Mouse (Mus musculus) midbrain, embryonic 14.5 days (tissue): ENCODE data around the gene Ppp2r5e. TPM values are rescaled to one million over a fixed set of nuclear protein-coding genes. Genes with fewer than 3 reads are reported as not detected.

Source experiments
- ATAC-seq: fragments of 200-750 bp; cut with Nextera tagmentation; 2 replicates; pipeline ENCODE4 v1.8.0; 2017; ENCODE audit warnings: moderate number of reproducible peaks, moderate library complexity; ENCODE audit not compliant: low FRiP score, low TSS enrichment
- DNase-seq: peaks from one replicate; pipeline ENCODE4 v3.0.0-alpha.2; 2015
- H3K27ac ChIP-seq: fragments of 300-500 bp; sonication (generic); replicated peaks from 2 replicates; pipeline ENCODE4 v1.5.1; 2014; ENCODE audit warnings: mild to moderate bottlenecking, low read depth, low read length, moderate library complexity
- H3K27me3 ChIP-seq: fragments of 300-500 bp; sonication (generic); 2 replicates; pipeline ENCODE4 v1.6.1; 2014; ENCODE audit warnings: low read length, control low read depth, mixed read lengths; ENCODE audit not compliant: control insufficient read depth, insufficient read depth
- H3K36me3 ChIP-seq: fragments of 300-500 bp; sonication (generic); 2 replicates; pipeline ENCODE4 v1.6.1; 2014; ENCODE audit warnings: low read length, control low read depth; ENCODE audit not compliant: control insufficient read depth, insufficient read depth
- H3K4me1 ChIP-seq: fragments of 300-500 bp; sonication (generic); 2 replicates; pipeline ENCODE4 v1.6.1; 2014; ENCODE audit warnings: mild to moderate bottlenecking, antibody characterized with exemption, low read length, control low read depth; ENCODE audit not compliant: control insufficient read depth, insufficient read depth
- H3K4me2 ChIP-seq: fragments of 300-500 bp; sonication (generic); 2 replicates; pipeline ENCODE4 v1.6.1; 2014; ENCODE audit warnings: mild to moderate bottlenecking, low read length, moderate library complexity
- H3K4me3 ChIP-seq: fragments of 300-500 bp; sonication (generic); replicated peaks from 2 replicates; pipeline ENCODE4 v1.5.1; 2014; ENCODE audit warnings: low read depth, low read length
- H3K9ac ChIP-seq: fragments of 300-500 bp; sonication (generic); replicated peaks from 2 replicates; pipeline ENCODE4 v1.6.1; 2014; ENCODE audit warnings: mild to moderate bottlenecking, low read length, moderate library complexity
- H3K9me3 ChIP-seq: fragments of 300-500 bp; sonication (generic); 2 replicates; pipeline ENCODE4 v1.6.1; 2016; ENCODE audit warnings: low read length, control low read depth, mixed read lengths; ENCODE audit not compliant: control insufficient read depth
- WGBS: fragments of 180-500 bp; shearing (Covaris S2); extraction: QIAGEN DNeasy Blood & Tissue Kit; methylation state at CpG from one replicate; pipeline ENCODE4 v1.1.7; 2014; 5-methylcytosine and 5-hydroxymethylcytosine counted together
- polyA plus RNA-seq: library from polyadenylated mRNA; unstranded; fragments of >200 nt; fragmentation: Nextera tagmentation; extraction: Ambion mirVana; gene quantifications from 2 replicates; pipeline ENCODE4 v1.2.1, GENCODE M21; 2014

The Ppp2r5e gene
- polyA plus RNA-seq, 1 experiment from 2014 or later: 30.3 TPM

GRCm38 (mm10) chr12:75524199-75524598 lies 71.8 kb downstream of the Ppp2r5e start:
- DNase-seq: no peak
- WGBS: 90% methylated on average over 3 of the region's 3 CpGs
- H3K36me3 ChIP-seq: no peaks in the 10 kb centered on the region
- H3K27ac ChIP-seq: no peak overlapping the region
- H3K9ac ChIP-seq: no peak overlapping the region
- peaks cover 8% of the 10 kb centered on the region; the same call in 1 of the 2 replicates for H3K4me1 ChIP-seq
- H3K27me3 ChIP-seq: no peaks in the 10 kb centered on the region
- H3K4me2 ChIP-seq: no peak overlapping the region
- no peaks in the 10 kb centered on the region for H3K9me3 ChIP-seq
- no peak for ATAC-seq
- no peak overlapping the region for H3K4me3 ChIP-seq

DNA sequence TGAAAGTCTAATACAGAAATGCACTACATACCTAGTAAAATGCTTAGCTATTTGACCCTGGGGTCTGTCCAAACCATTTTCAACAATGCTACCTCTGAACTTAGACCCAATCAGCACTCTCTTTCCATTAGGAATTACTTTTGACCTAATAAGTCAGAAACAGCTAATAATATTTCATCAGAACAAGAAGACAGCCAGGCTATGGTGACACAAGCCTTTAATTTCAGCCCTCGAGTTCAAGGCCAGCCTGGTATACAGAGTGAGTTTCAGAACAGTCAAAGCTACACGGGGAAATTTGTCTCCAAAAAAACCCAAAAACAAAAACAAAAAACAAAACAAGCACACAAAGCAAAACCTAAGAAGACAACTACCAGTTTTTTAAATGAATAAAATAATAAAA lies 73.1 kb downstream of the Ppp2r5e start:
- H3K9ac ChIP-seq: no peak overlapping the region
- 86% methylated on average over 2 of the region's 2 CpGs for WGBS
- DNase-seq (no peak), ATAC-seq (no peak)
- peaks cover 8% of the 10 kb centered on the region; the same call in 1 of the 2 replicates for H3K4me1 ChIP-seq
- no peak overlapping the region for H3K4me2 ChIP-seq
- H3K36me3 ChIP-seq: no peaks in the 10 kb centered on the region
- no peaks in the 10 kb centered on the region for H3K9me3 ChIP-seq
- H3K4me3 ChIP-seq: no peak overlapping the region
- no peak overlapping the region for H3K27ac ChIP-seq
- H3K27me3 ChIP-seq: no peaks in the 10 kb centered on the region

DNA sequence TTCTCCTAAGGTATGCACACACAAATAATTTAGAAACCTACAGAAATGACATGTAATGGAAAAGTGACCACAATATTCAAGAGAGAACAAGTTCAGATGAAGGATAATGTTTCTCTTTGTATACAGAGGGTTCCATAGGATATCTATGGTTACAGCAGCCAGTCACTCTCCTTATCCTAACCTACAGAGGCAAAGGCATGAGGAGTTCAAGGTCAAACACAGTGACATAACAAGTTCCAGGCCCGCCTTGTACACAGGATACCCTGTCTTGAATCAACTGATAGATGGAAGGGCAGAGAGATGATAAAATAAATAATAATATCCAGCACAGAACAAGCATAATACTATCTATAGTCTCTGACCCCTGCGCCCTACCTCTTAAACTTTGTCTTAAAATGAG lies 73.7 kb downstream of the Ppp2r5e start:
- Histone ChIP-seq H3K27ac (no peak overlapping the region), H3K9me3 (no peaks in the 10 kb centered on the region), H3K4me1 (peaks cover 8% of the 10 kb centered on the region; the same call in 1 of the 2 replicates), H3K4me2 (no peak overlapping the region), H3K4me3 (no peak overlapping the region), H3K9ac (no peak overlapping the region), H3K36me3 (no peaks in the 10 kb centered on the region), H3K27me3 (no peaks in the 10 kb centered on the region)
- DNase-seq: no peak
- ATAC-seq: no peak
- WGBS: 96% methylated on average over 2 of the region's 2 CpGs

DNA sequence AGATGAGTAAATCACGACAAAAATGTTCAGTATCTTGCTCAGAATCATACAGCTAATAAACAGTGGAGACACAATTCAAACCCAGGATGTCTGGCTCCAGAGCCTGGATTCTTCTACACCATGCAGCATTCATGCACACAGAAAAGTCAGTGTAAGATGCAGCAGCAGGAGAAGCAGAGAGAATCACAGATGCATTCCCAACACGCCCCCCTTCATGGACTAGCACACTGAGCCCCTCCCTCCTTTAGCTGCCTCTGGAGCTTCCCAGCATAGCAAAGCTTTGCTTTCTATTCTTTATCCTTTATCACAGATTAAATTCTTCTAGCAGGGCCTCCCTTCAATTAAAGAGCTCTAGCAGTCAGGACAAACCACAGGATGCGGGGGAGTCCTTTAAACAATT lies 75.7 kb downstream of the Ppp2r5e start:
- Histone ChIP-seq H3K9me3 (no peaks in the 10 kb centered on the region), H3K4me3 (no peak overlapping the region), H3K27ac (no peak overlapping the region; the same call in 1 of the 2 replicates), H3K9ac (no peak overlapping the region), H3K4me1 (peaks cover 8% of the 10 kb centered on the region; the same call in 1 of the 2 replicates), H3K27me3 (no peaks in the 10 kb centered on the region), H3K4me2 (no peak overlapping the region), H3K36me3 (no peaks in the 10 kb centered on the region)
- no peak for ATAC-seq
- WGBS: 42% methylated on average over 3 of the region's 3 CpGs
- peak; percentile 50 for DNase-seq

GRCm38 (mm10) chr12:75519181-75519940 lies 76.7 kb downstream of the Ppp2r5e start:
- Histone ChIP-seq H3K9ac (no peak overlapping the region), H3K4me1 (peaks cover 8% of the 10 kb centered on the region; the same call in 1 of the 2 replicates), H3K9me3 (no peaks in the 10 kb centered on the region), H3K36me3 (no peaks in the 10 kb centered on the region), H3K4me2 (no peak overlapping the region), H3K27me3 (no peaks in the 10 kb centered on the region), H3K4me3 (no peak overlapping the region), H3K27ac (no peak overlapping the region)
- DNase-seq (no peak), ATAC-seq (no peak)
- WGBS: 96% methylated on average over 10 of the region's 10 CpGs

GRCm38 (mm10) chr12:75515301-75515906 lies 80.6 kb downstream of the Ppp2r5e start:
- 77% methylated on average over 10 of the region's 10 CpGs for WGBS
- no peak overlapping the region for H3K27ac ChIP-seq
- no peak overlapping the region for H3K4me3 ChIP-seq
- H3K4me2 ChIP-seq: no peak overlapping the region
- no peaks in the 10 kb centered on the region for H3K9me3 ChIP-seq
- H3K9ac ChIP-seq: no peak overlapping the region
- H3K4me1 ChIP-seq: peaks cover 4% of the 10 kb centered on the region; the same call in 1 of the 2 replicates
- DNase-seq: no peak
- ATAC-seq: no peak
- no peaks in the 10 kb centered on the region for H3K27me3 ChIP-seq
- 0 out of 2 replicates have a peak, but pooled peaks cover 2% of the 10 kb centered on the region for H3K36me3 ChIP-seq

DNA sequence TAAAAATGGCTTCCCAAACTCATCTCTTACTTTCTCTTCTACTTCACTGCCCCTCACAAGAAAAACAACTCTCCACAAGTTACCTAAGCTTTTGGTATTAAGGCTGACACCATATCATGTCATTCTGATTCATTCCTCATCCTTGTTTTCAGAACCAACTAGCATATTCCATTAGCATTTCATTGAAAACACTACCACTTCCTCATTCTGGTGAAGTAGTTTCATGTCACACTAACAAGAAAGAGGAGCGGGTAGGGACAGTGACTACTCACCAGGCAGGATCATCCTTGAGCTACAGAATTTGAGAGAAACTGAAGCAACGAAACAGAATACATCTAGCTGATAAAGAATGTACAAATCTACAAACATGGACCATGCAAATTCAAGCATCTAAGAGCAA lies 84.5 kb downstream of the Ppp2r5e start:
- ATAC-seq: no peak
- no peaks in the 10 kb centered on the region for H3K9me3 ChIP-seq
- H3K4me1 ChIP-seq: no peaks in the 10 kb centered on the region
- H3K4me3 ChIP-seq: no peak overlapping the region
- H3K27ac ChIP-seq: no peak overlapping the region
- H3K4me2 ChIP-seq: no peak overlapping the region
- no peak for DNase-seq
- no peaks in the 10 kb centered on the region for H3K27me3 ChIP-seq
- 96% methylated on average over 2 of the region's 2 CpGs for WGBS
- no peak overlapping the region for H3K9ac ChIP-seq
- 0 out of 2 replicates have a peak, but pooled peaks cover 2% of the 10 kb centered on the region for H3K36me3 ChIP-seq

- H3K27ac ChIP-seq: no peak overlapping the region
- no peaks in the 10 kb centered on the region for H3K9me3 ChIP-seq
- no peaks in the 10 kb centered on the region for H3K27me3 ChIP-seq
- ATAC-seq (no peak), DNase-seq (no peak)
- H3K9ac ChIP-seq: no peak overlapping the region
- H3K4me2 ChIP-seq: no peak overlapping the region
- H3K36me3 ChIP-seq: no peaks in the 10 kb centered on the region
- H3K4me1 ChIP-seq: no peaks in the 10 kb centered on the region
- WGBS: 77% methylated on average over 6 of the region's 6 CpGs
- H3K4me3 ChIP-seq: no peak overlapping the region
These were observed 90.9 kb downstream of the Ppp2r5e start for GRCm38 (mm10) chr12:75504991-75505650.
